Mouse (Mus musculus) embryo, embryonic 11 days (tissue): ENCODE measurements around the gene Adamts4.
"Not testable (repeated sequence)": the region's sequence is repeated elsewhere in the genome, so short reads cannot be mapped to it uniquely, and the experiment has no call there.

Experiments used
- DNase-seq: peaks from one replicate; pipeline ENCODE4 v3.0.0-alpha.2; 2015

Adamts4 gene

GRCm38 (mm10) chr1:171232348-171232747, 17.9 kb upstream of the Adamts4 start:
- no peak for DNase-seq

- DNase-seq, result no peak
Observed at GRCm38 (mm10) chr1:171232800-171233730, 17.2 kb upstream of the Adamts4 start.

GRCm38 (mm10) chr1:171234126-171234525, 16.1 kb upstream of the Adamts4 start, which contains the start of gene Fcer1g:
TSS of gene Fcer1g (minus strand) at chr1:171234365.
- no peak for DNase-seq

GRCm38 (mm10) chr1:171234538-171234937, 15.7 kb upstream of the Adamts4 start:
- DNase-seq, result no peak

- no peak for DNase-seq
Observed at GRCm38 (mm10) chr1:171235791-171236190, 14.4 kb upstream of the Adamts4 start.

- DNase-seq, result no peak
Observed at GRCm38 (mm10) chr1:171237438-171237837, 12.8 kb upstream of the Adamts4 start.

GRCm38 (mm10) chr1:171238463-171238862, 11.8 kb upstream of the Adamts4 start:
- DNase-seq, result peak; percentile 67

GRCm38 (mm10) chr1:171239992-171240744, 10.1 kb upstream of the Adamts4 start:
- no peak for DNase-seq

GRCm38 (mm10) chr1:171240911-171241310, 9.3 kb upstream of the Adamts4 start:
- no peak for DNase-seq

- DNase-seq, result not testable (repeated sequence)
Observed at GRCm38 (mm10) chr1:171241952-171242351, 8.3 kb upstream of the Adamts4 start.

- DNase-seq, result no peak
Observed at GRCm38 (mm10) chr1:171245353-171245752, 4.9 kb upstream of the Adamts4 start.

- peak; percentile 98 for DNase-seq
Observed at GRCm38 (mm10) chr1:171246709-171247452, 3.3 kb upstream of the Adamts4 start.

GRCm38 (mm10) chr1:171247453-171247841, 2.8 kb upstream of the Adamts4 start:
- DNase-seq, result no peak

- no peak for DNase-seq
Observed at GRCm38 (mm10) chr1:171247916-171248315, 2.3 kb upstream of the Adamts4 start.

GRCm38 (mm10) chr1:171248386-171249226, 1.6 kb upstream of the Adamts4 start:
- peak; percentile 37 for DNase-seq

GRCm38 (mm10) chr1:171250680-171251593, 716 bp downstream of the Adamts4 start, which contains the start of gene Ndufs2:
TSS of gene Ndufs2 (minus strand) at chr1:171251388.
- DNase-seq, result peak; percentile 60

- DNase-seq, result peak; percentile 74
Observed at GRCm38 (mm10) chr1:171251594-171252324, 1.5 kb downstream of the Adamts4 start.

GRCm38 (mm10) chr1:171252415-171252814, 2.2 kb downstream of the Adamts4 start:
- no peak for DNase-seq

- DNase-seq, result no peak
Observed at GRCm38 (mm10) chr1:171256095-171256818, 6.0 kb downstream of the Adamts4 start.
